Mouse (Mus musculus) kidney, adult 2 months (tissue): ENCODE measurements at regions not wholly inside any gene's neighbourhood (a gene's known extent, or its start where the extent isn't known, plus 50 kb on each side); places are given as distances from the start of the nearest gene placed in this dataset.

Experiments used
- DNase-seq: peaks from one replicate; pipeline ENCODE4 v3.0.0; 2021
- H3K27ac ChIP-seq: fragments of 200-500 bp; 2 replicates; pipeline ENCODE4 v1.5.1; 2012; ENCODE audit warnings: low read depth, low read length, control low read depth, inconsistent platforms; ENCODE audit not compliant: insufficient read depth
- H3K27me3 ChIP-seq: fragments of 200-500 bp; replicated peaks from 2 replicates; pipeline ENCODE4 v1.6.1; 2012; ENCODE audit warnings: mild to moderate bottlenecking, moderate library complexity, low read length, inconsistent platforms; ENCODE audit not compliant: control insufficient read depth, insufficient read depth
- H3K36me3 ChIP-seq: fragments of 200-500 bp; 2 replicates; pipeline ENCODE4 v1.6.1; 2012; ENCODE audit warnings: mild to moderate bottlenecking, moderate library complexity, low read length, inconsistent platforms; ENCODE audit not compliant: control insufficient read depth, insufficient read depth
- H3K4me1 ChIP-seq: fragments of 200-500 bp; 2 replicates; pipeline ENCODE4 v1.6.1; 2011; ENCODE audit warnings: low read length; ENCODE audit not compliant: control insufficient read depth, insufficient read depth
- H3K4me3 ChIP-seq: fragments of 200-500 bp; 2 replicates; pipeline ENCODE4 v1.5.1; 2011; ENCODE audit warnings: mild to moderate bottlenecking, low read depth, low read length, control low read depth; ENCODE audit not compliant: insufficient read depth
- CTCF ChIP-seq: fragments of 200-500 bp; conservative IDR thresholded peaks from 2 replicates; pipeline ENCODE4 v1.5.1; 2011; ENCODE audit warnings: low read depth, mild to moderate bottlenecking, control low read depth, low read length, moderate library complexity, mixed read lengths; ENCODE audit not compliant: insufficient read depth, insufficient read length
- POLR2A ChIP-seq: fragments of 200-500 bp; IDR thresholded peaks from one replicate; pipeline ENCODE4 v1.6.1; 2011; ENCODE audit warnings: low read depth, low read length, control low read depth
- WGBS: fragments of 180-500 bp; shearing (Covaris S2); methylation state at CpG from one replicate; pipeline ENCODE4 v1.1.7; 2018; 5-methylcytosine and 5-hydroxymethylcytosine counted together

DNA sequence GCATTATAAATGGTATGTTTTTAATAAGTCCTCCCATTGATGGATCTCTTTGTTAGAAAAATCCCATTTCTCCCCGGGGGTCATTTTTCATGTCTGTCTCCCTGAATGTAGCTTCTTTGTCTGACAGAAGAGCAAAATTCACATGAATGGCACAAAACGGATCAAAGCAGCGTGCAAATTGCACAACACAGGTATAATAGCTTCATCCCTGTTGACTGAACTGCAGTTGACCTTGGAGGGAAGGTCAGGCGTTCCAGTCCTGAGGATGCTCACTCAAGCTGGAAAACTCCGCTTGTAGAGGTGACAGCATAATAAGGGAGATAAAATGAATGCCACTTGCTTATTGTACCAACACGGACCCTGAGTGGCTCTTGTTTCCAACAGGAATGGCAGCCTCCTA is 446.6 kb downstream of the Prim2 start:
- Histone ChIP-seq H3K36me3 (no peaks in the 10 kb centered on the region), H3K27me3 (no peaks in the 10 kb centered on the region), H3K27ac (no peak overlapping the region), H3K4me1 (no peaks in the 10 kb centered on the region), H3K4me3 (no peak overlapping the region)
- WGBS: 55% methylated on average over 6 of the region's 6 CpGs
- no peak for TF ChIP-seq CTCF
- no peak for DNase-seq

- Histone ChIP-seq H3K4me1 (no peaks in the 10 kb centered on the region), H3K36me3 (no peaks in the 10 kb centered on the region), H3K4me3 (no peak overlapping the region), H3K27me3 (no peaks in the 10 kb centered on the region), H3K27ac (no peak overlapping the region)
- DNase-seq: no peak
- WGBS: 79% methylated on average over 5 of the region's 5 CpGs
- TF ChIP-seq POLR2A (no peak), CTCF (no peak)
Measured at GRCm38 (mm10) chr1:33214815-33215214, 454.8 kb downstream of the Prim2 start.

GRCm38 (mm10) chr1:33214394-33214793 is 455.2 kb downstream of the Prim2 start:
- 77% methylated on average over 1 of the region's 1 CpGs for WGBS
- TF ChIP-seq POLR2A (no peak), CTCF (no peak)
- H3K4me1 ChIP-seq: no peaks in the 10 kb centered on the region
- no peak for DNase-seq
- H3K36me3 ChIP-seq: no peaks in the 10 kb centered on the region
- H3K4me3 ChIP-seq: no peak overlapping the region
- no peaks in the 10 kb centered on the region for H3K27me3 ChIP-seq
- no peak overlapping the region for H3K27ac ChIP-seq

GRCm38 (mm10) chr1:33201571-33202189 is 467.9 kb downstream of the Prim2 start:
- TF ChIP-seq POLR2A (no peak), CTCF (no peak)
- H3K27ac ChIP-seq: no peak overlapping the region
- H3K4me3 ChIP-seq: no peak overlapping the region
- H3K36me3 ChIP-seq: no peaks in the 10 kb centered on the region
- no peaks in the 10 kb centered on the region for H3K4me1 ChIP-seq
- H3K27me3 ChIP-seq: no peaks in the 10 kb centered on the region
- no peak for DNase-seq
- 30% methylated on average over 6 of the region's 6 CpGs for WGBS

GRCm38 (mm10) chr1:33195114-33195513 is 474.5 kb downstream of the Prim2 start:
- Histone ChIP-seq H3K4me1 (no peaks in the 10 kb centered on the region), H3K27ac (no peak overlapping the region), H3K36me3 (no peaks in the 10 kb centered on the region), H3K27me3 (no peaks in the 10 kb centered on the region), H3K4me3 (no peak overlapping the region)
- no peak for TF ChIP-seq POLR2A
- no peak for TF ChIP-seq CTCF
- DNase-seq: no peak
- WGBS: 58% methylated on average over 2 of the region's 2 CpGs

- Histone ChIP-seq H3K4me1 (no peaks in the 10 kb centered on the region), H3K36me3 (no peaks in the 10 kb centered on the region), H3K27me3 (no peaks in the 10 kb centered on the region), H3K27ac (no peak overlapping the region), H3K4me3 (no peak overlapping the region)
- WGBS: 68% methylated on average over 10 of the region's 10 CpGs
- no peak for DNase-seq
- TF ChIP-seq POLR2A (no peak), CTCF (no peak)
Measured at GRCm38 (mm10) chr1:33174646-33175435, 494.8 kb downstream of the Prim2 start.

DNA sequence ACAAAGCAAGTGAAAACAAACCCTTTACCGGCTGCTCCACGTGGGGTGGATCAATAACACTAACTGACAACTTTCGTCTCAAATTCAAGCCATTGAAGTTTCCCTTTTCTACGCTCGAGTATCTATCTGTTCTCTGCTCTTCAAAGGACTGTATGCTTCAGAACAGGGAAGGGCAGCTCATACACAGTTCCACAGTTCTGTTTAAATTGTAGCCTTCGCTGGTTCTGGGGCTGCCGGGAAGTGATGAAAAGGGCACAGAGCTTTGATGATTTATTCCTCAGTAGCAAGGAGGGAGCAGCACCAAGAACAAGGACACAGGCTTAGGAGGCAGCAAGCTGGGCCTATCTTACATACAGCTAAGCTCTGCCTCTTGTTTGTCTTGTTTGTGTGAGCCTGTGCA is 532.6 kb downstream of the Prim2 start:
- Histone ChIP-seq H3K4me3 (no peak overlapping the region), H3K27me3 (no peaks in the 10 kb centered on the region), H3K4me1 (no peaks in the 10 kb centered on the region), H3K36me3 (no peaks in the 10 kb centered on the region), H3K27ac (no peak overlapping the region)
- no peak for TF ChIP-seq CTCF
- no peak for TF ChIP-seq POLR2A
- no peak for DNase-seq
- 37% methylated on average over 7 of the region's 7 CpGs for WGBS

DNA sequence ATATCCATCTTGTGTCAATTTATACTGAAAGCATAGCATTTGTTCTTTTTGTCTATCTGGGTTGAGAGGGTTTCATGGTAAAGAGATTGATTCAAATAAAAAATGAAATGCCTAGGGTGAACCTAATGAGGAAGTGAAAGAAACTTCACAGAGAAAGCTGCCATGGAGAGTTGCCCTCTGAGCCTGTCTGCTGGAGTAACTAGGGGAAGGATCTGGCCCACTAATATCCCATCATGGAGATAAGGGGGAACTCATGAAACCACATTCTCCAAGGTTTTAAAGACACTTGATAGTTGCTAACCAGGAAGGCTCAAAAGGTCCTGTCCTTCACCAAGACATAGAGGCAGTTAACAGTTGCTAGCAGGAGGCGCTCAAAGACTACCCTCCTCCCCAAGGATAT is 539.2 kb downstream of the Prim2 start:
- Histone ChIP-seq H3K27ac (no peak overlapping the region), H3K36me3 (no peaks in the 10 kb centered on the region), H3K27me3 (no peaks in the 10 kb centered on the region), H3K4me3 (no peak overlapping the region), H3K4me1 (no peaks in the 10 kb centered on the region)
- DNase-seq: no peak
- TF ChIP-seq CTCF: no peak
- TF ChIP-seq POLR2A: no peak
- WGBS: 96% methylated on average over 1 of the region's 1 CpGs
